Mouse (Mus musculus) CD4-positive naive resting alpha-beta T cell, adult 57 days (primary cell): Measurements from ENCODE around the gene Elp6. TPM values are rescaled to one million over a fixed set of nuclear protein-coding genes. Genes with fewer than 3 reads are reported as not detected.

Experiments
- total RNA-seq: library from RNA; stranded (reverse); gene quantifications from one replicate; pipeline ENCODE4 v1.2.4, GENCODE M21; 2023

Elp6 gene
- total RNA-seq, result 9.9 TPM

DNA sequence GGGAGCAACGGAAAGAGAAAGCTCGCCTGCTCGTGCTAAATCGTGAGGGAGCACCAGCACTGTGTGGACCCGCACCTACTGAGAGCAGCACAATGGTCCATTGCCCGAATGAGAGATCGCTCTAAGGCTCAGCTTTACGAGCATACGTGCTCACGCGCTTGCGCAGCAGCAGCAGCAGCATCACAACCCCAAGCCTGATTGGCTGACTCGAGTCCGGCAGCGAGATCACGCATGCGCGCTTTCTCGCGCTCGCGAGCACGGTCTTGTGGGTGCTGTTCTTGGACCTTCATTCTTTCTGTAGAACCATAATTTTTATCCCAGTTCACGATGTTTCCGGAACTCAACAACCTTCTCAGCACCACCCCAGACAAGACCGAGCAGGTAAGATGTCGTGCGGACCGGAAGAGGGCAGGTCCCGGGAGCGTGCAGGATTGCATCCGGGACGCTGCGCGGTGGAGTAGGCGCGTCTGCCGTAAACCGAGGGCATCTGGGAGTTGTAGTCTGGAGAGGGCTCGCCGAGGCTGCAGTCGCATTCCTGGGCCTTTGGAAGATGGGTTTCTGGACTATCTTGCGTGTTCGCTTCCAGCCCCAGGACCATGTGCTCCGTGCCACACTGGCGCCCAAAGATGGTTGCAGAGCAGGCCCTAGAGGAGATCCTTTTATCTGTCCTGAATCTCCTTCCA, at the start of gene Elp6:
TSS of gene Elp6 (plus strand) at position 205 of the 683 bp plus-strand sequence.

DNA sequence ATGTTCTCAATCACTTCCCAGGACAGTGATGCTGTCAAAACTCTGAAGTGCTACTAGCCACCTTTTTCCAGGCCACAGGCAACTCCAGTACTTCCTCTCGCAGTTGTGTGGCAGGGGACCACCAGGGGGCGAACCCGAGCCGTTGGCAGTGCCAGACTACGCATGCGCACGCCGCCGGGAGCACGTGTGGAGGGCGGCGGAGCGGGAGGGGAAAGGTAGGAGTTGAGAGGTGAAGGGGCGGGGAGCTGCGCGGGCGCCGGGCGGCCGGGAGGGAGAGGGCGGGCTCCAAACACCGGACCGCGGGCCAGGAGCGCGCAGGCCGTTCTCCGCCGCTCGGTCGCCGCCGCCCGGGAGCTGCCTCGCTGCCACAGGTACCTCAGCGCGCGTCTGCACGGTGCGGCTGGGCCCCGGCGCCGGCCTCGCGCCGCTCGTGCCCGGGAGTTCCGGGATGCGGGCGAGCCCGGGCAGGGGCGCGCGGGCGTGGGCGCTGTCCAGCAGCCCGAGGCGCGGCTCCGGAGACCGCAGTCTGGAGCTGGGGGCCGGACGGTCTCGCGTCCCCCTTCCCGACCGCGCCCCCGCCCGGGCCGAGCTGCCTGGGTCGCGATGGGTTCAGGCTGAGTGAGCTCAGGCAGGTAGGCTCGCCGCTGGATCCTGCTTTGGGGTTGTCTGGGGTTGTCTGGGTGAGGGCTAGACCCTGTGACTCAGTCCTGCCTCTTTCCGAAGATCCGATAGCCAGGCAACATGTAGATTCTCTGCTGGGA, 28.3 kb downstream of the Elp6 start, which contains the start of gene Scap:
TSS of gene Scap (plus strand) at position 154 of the 761 bp plus-strand sequence.

Other genes with a start within 250 kb of the Elp6 start
- gene Smarcc1, start 187.5 kb upstream of the Elp6 start, total RNA-seq, result 60.4 TPM
- gene Dhx30, start 187.3 kb upstream of the Elp6 start, total RNA-seq, result 131 TPM
- 4.4 TPM for gene Cspg5, start 61.4 kb upstream of the Elp6 start, total RNA-seq
- 95.7 TPM for gene Scap, start 28.1 kb downstream of the Elp6 start, total RNA-seq
- 64.4 TPM for gene Ptpn23, start 103.0 kb downstream of the Elp6 start, total RNA-seq
- gene Ngp, start 114.6 kb downstream of the Elp6 start, total RNA-seq, result 5.6 TPM
- gene Klhl18, start 171.5 kb downstream of the Elp6 start, total RNA-seq, result 35.7 TPM
- gene Kif9, start 171.8 kb downstream of the Elp6 start, total RNA-seq, result 0.27 TPM
- 134 TPM for gene Setd2, start 227.4 kb downstream of the Elp6 start, total RNA-seq